Mouse (Mus musculus): ENCODE data around the gene Pde9a. TPM values are rescaled to one million over a fixed set of nuclear protein-coding genes. Genes with fewer than 3 reads are reported as not detected.

Gene Pde9a
- polyA plus RNA-seq, 1 experiment from 2014 or later = 44.1 TPM

GRCm38 (mm10) chr17:31379863-31380262 is 6.1 kb upstream of the Pde9a start:
- 76% methylated on average over 8 of the region's 8 CpGs for WGBS
- no peaks in the 10 kb centered on the region for H3K9me3 ChIP-seq (ENCODE audit: low read length)

DNA sequence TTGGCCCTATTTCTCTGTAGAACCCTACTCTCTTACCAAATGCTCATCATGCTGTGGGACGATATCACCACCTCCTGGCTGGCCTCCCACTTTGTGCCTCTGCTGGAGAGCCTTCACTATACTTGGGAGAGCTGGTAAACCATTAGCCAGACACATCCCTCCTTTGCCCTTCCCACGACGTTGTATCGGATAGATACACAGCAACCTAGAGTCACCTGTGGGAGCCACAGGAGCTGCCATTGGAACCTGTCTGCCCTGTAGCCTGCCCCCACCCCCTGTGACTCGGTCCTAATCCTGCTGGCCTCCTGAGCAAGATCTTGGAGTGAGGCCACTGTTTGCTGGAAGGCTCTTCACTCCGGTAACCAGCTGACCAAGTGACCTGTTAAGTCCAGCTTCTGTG is 2.7 kb upstream of the Pde9a start:
- ATAC-seq = no peak
- DNase-seq (ENCODE audit: low spot score) = peak; percentile 54
- TF ChIP-seq EP300 (IDR thresholded peaks at IDR 0.05) (no peak), CTCF (IDR thresholded peaks at IDR 0.05) (no peak)

More at GRCm38 (mm10) chr17:31379863-31380262, 6.1 kb upstream of the Pde9a start:
- Histone ChIP-seq H3K36me3 (ENCODE audit: insufficient read depth, low read length) (no peaks in the 10 kb centered on the region), H3K4me1 (ENCODE audit: insufficient read depth, low read depth, low read length) (no peaks in the 10 kb centered on the region), H3K27ac (ENCODE audit: low read length) (no peak overlapping the region), H3K27me3 (replicated peaks; ENCODE audit: insufficient read depth, low read length) (no peaks in the 10 kb centered on the region), H3K4me2 (replicated peaks; ENCODE audit: low read depth, low read length) (no peak overlapping the region), H3K4me3 (ENCODE audit: low read depth, low read length) (no peak overlapping the region), H3K9ac (replicated peaks; ENCODE audit: low read depth) (no peak overlapping the region)
- ATAC-seq (no peak), DNase-seq (ENCODE audit: low spot score) (no peak)
- TF ChIP-seq EP300 (IDR thresholded peaks at IDR 0.05) (no peak), CTCF (IDR thresholded peaks at IDR 0.05) (no peak)

DNA sequence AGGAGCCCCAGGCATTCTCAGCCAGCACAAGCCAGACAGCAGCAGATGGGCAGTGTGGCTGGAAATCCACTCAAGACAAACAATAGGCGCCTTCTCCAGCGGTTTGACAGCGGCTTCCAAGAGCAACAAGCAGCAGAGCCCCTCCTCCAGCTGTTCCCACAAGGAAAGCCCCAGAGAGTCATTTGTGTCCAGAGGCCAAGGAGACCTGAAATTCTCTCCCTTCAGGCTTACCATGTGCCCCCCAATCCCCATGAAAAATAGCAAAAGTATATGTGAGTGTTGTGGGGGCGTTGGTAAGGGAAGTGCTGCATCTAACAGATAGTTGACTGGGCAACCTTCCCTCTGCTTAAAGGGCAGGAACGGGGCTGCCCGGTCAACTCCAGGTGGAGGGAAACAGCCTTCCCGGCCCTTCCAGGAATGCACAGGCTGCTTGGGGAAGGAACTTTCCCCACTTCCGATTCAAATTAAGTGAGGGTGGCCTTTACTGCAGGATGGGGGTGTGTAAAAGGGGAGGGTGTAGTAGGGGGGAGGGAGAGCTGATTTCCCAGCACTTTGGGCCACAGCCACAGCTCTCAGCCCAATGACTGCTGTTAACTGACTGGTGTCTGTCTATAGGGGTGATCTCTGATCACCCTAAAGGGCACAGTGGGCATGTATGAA is 912 bp upstream of the Pde9a start:
- no peaks in the 10 kb centered on the region for H3K9me3 ChIP-seq (ENCODE audit: low read length)
- ATAC-seq (peak; percentile 40), DNase-seq (ENCODE audit: low spot score) (peak; percentile 44)
- H3K4me2 ChIP-seq (replicated peaks; ENCODE audit: low read depth, low read length) = peak overlapping the region; percentile 96; the same call in 1 of the 2 replicates
- H3K27me3 ChIP-seq (replicated peaks; ENCODE audit: insufficient read depth, low read length) = no peaks in the 10 kb centered on the region
- no peak overlapping the region for H3K4me3 ChIP-seq (ENCODE audit: low read depth, low read length)
- TF ChIP-seq CTCF (IDR thresholded peaks at IDR 0.05) (no peak), EP300 (IDR thresholded peaks at IDR 0.05) (peak; percentile 27; the same call in 1 of the 2 replicates)
- H3K9ac ChIP-seq (replicated peaks; ENCODE audit: low read depth) = no peak overlapping the region
- H3K27ac ChIP-seq (ENCODE audit: low read length) = 0 out of 2 replicates have a peak overlapping the region, but pooled peaks have one; percentile 43
- H3K36me3 ChIP-seq (ENCODE audit: insufficient read depth, low read length) = no peaks in the 10 kb centered on the region
- H3K4me1 ChIP-seq (ENCODE audit: insufficient read depth, low read depth, low read length) = peaks cover 9% of the 10 kb centered on the region; the same call in 1 of the 2 replicates
- 15% methylated on average over 8 of the region's 8 CpGs for WGBS

More for the DNA sequence above, 2.7 kb upstream of the Pde9a start:
- H3K36me3 ChIP-seq (ENCODE audit: insufficient read depth, low read length) = no peaks in the 10 kb centered on the region
- no peak overlapping the region for H3K4me2 ChIP-seq (replicated peaks; ENCODE audit: low read depth, low read length)
- 61% methylated on average over 6 of the region's 6 CpGs for WGBS
- no peaks in the 10 kb centered on the region for H3K27me3 ChIP-seq (replicated peaks; ENCODE audit: insufficient read depth, low read length)
- peaks cover 9% of the 10 kb centered on the region; the same call in 1 of the 2 replicates for H3K4me1 ChIP-seq (ENCODE audit: insufficient read depth, low read depth, low read length)
- no peak overlapping the region for H3K9ac ChIP-seq (replicated peaks; ENCODE audit: low read depth)
- no peak overlapping the region for H3K27ac ChIP-seq (ENCODE audit: low read length)
- no peak overlapping the region for H3K4me3 ChIP-seq (ENCODE audit: low read depth, low read length)
- no peaks in the 10 kb centered on the region for H3K9me3 ChIP-seq (ENCODE audit: low read length)

- H3K4me2 ChIP-seq (replicated peaks; ENCODE audit: low read depth, low read length) = peak overlapping the region; percentile 96
- peak overlapping the region; percentile 66 for H3K4me3 ChIP-seq (ENCODE audit: low read depth, low read length)
- DNase-seq (ENCODE audit: low spot score) = no peak
- H3K27me3 ChIP-seq (replicated peaks; ENCODE audit: insufficient read depth, low read length) = no peaks in the 10 kb centered on the region
- 11% methylated on average over 7 of the region's 7 CpGs for WGBS
- peaks cover 9% of the 10 kb centered on the region; the same call in 1 of the 2 replicates for H3K4me1 ChIP-seq (ENCODE audit: insufficient read depth, low read depth, low read length)
- peak overlapping the region; percentile 60 for H3K9ac ChIP-seq (replicated peaks; ENCODE audit: low read depth)
- TF ChIP-seq EP300 (IDR thresholded peaks at IDR 0.05) = no peak
- no peak for TF ChIP-seq CTCF (IDR thresholded peaks at IDR 0.05)
- ATAC-seq = no peak
- H3K36me3 ChIP-seq (ENCODE audit: insufficient read depth, low read length) = no peaks in the 10 kb centered on the region
- H3K27ac ChIP-seq (ENCODE audit: low read length) = peak overlapping the region; percentile 20; the same call in 1 of the 2 replicates
- no peaks in the 10 kb centered on the region for H3K9me3 ChIP-seq (ENCODE audit: low read length)
Observed at GRCm38 (mm10) chr17:31386766-31387275, 811 bp downstream of the Pde9a start.

DNA sequence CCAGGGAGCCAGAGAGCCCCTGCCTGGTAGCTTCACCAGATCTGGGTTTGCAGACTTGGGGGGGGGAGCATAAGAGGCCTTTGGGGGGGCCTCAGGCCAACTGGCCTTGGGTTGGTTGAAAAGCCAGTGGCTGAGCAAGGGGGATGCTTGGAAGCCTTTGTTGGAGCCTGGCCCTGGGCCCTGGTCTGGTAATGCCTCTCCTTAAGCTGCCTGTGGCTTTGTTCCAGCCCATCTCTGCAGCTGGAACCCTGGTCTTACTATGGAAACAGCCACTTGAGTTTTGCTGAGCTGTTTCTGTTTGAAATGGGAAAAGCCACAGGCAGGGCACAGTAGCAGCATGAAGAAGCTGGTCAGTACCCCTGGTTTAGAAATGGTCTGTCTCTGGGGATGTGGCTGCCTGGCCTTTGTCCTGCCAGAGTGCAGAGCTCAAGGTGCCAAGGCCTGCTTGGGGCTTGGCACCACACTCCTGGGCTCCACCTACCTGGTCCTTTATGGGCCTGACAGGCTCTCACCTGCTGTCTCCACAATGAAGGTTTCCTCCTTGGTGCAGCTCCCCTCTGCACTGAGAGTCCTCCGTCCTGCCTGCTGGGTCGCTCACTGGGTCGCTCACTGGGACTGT is 3.5 kb downstream of the Pde9a start:
- DNase-seq (ENCODE audit: low spot score) (no peak), ATAC-seq (no peak)
- Histone ChIP-seq H3K36me3 (ENCODE audit: insufficient read depth, low read length) (no peaks in the 10 kb centered on the region), H3K4me2 (replicated peaks; ENCODE audit: low read depth, low read length) (no peak overlapping the region), H3K9ac (replicated peaks; ENCODE audit: low read depth) (no peak overlapping the region), H3K4me1 (ENCODE audit: insufficient read depth, low read depth, low read length) (peaks cover 9% of the 10 kb centered on the region; the same call in 1 of the 2 replicates), H3K27me3 (replicated peaks; ENCODE audit: insufficient read depth, low read length) (no peaks in the 10 kb centered on the region), H3K4me3 (ENCODE audit: low read depth, low read length) (no peak overlapping the region), H3K27ac (ENCODE audit: low read length) (no peak overlapping the region), H3K9me3 (ENCODE audit: low read length) (no peaks in the 10 kb centered on the region)
- WGBS = 91% methylated on average over 3 of the region's 3 CpGs
- no peak for TF ChIP-seq CTCF (IDR thresholded peaks at IDR 0.05)
- no peak for TF ChIP-seq EP300 (IDR thresholded peaks at IDR 0.05)

DNA sequence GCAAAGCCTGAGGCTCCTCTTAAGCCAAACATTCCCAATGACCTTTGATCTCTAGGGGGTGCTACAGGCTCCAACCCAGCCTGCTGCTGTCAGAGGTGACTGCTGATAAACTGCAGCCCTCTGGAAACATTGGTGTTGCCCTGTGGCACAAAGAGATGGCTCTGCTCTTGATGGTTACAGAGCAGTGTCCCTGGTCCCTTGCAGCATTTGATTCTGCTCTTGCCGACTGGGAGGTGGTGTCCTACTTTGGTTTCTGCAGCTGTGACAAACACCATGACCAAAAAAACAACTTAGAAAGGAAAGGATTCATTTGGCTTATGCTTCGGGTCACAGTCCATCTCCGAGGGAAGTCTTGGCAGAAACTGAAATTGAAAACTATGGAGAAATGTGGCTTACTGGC is 5.5 kb downstream of the Pde9a start:
- no peak overlapping the region for H3K4me3 ChIP-seq (ENCODE audit: low read depth, low read length)
- WGBS = 43% methylated on average over 3 of the region's 3 CpGs
- TF ChIP-seq CTCF (IDR thresholded peaks at IDR 0.05) = no peak
- no peak for TF ChIP-seq EP300 (IDR thresholded peaks at IDR 0.05)
- H3K36me3 ChIP-seq (ENCODE audit: insufficient read depth, low read length) = no peaks in the 10 kb centered on the region
- no peak overlapping the region for H3K9ac ChIP-seq (replicated peaks; ENCODE audit: low read depth)
- ATAC-seq (peak; percentile 32; the same call in 1 of the 2 replicates), DNase-seq (ENCODE audit: low spot score) (peak; percentile 22)
- H3K4me2 ChIP-seq (replicated peaks; ENCODE audit: low read depth, low read length) = no peak overlapping the region
- no peaks in the 10 kb centered on the region for H3K9me3 ChIP-seq (ENCODE audit: low read length)
- H3K4me1 ChIP-seq (ENCODE audit: insufficient read depth, low read depth, low read length) = peaks cover 8% of the 10 kb centered on the region; the same call in 1 of the 2 replicates
- no peak overlapping the region for H3K27ac ChIP-seq (ENCODE audit: low read length)
- no peaks in the 10 kb centered on the region for H3K27me3 ChIP-seq (replicated peaks; ENCODE audit: insufficient read depth, low read length)

All from lung, postnatal 0 days (tissue).